Mouse (Mus musculus) forebrain, embryonic 13.5 days (tissue): ENCODE results near the gene Olfr629. TPM values are rescaled to one million over a fixed set of nuclear protein-coding genes. Genes with fewer than 3 reads are reported as not detected.

Experiments used
- ATAC-seq: fragments of 200-750 bp; cut with Nextera tagmentation; 2 replicates; pipeline ENCODE4 v1.8.0; 2017
- H3K27ac ChIP-seq: fragments of 300-500 bp; sonication (generic); 2 replicates; pipeline ENCODE4 v1.5.1; 2015; ENCODE audit warnings: inconsistent platforms, mild to moderate bottlenecking, moderate library complexity
- H3K27me3 ChIP-seq: fragments of 300-500 bp; sonication (generic); 2 replicates; pipeline ENCODE4 v1.6.1; 2015; ENCODE audit warnings: mild to moderate bottlenecking, inconsistent platforms
- H3K36me3 ChIP-seq: fragments of 300-500 bp; sonication (generic); 2 replicates; pipeline ENCODE4 v1.6.1; 2015; ENCODE audit warnings: mild to moderate bottlenecking, inconsistent platforms; ENCODE audit not compliant: poor library complexity, severe bottlenecking
- H3K4me1 ChIP-seq: fragments of 300-500 bp; sonication (generic); 2 replicates; pipeline ENCODE4 v1.6.1; 2015; ENCODE audit warnings: inconsistent platforms
- H3K4me2 ChIP-seq: fragments of 300-500 bp; sonication (generic); 2 replicates; pipeline ENCODE4 v1.6.1; 2015; ENCODE audit warnings: inconsistent platforms, mild to moderate bottlenecking, moderate library complexity
- H3K4me3 ChIP-seq: fragments of 300-500 bp; sonication (generic); 2 replicates; pipeline ENCODE4 v1.5.1; 2015; ENCODE audit warnings: mild to moderate bottlenecking, inconsistent platforms
- H3K9ac ChIP-seq: fragments of 300-500 bp; sonication (generic); 2 replicates; pipeline ENCODE4 v1.6.1; 2015; ENCODE audit warnings: mild to moderate bottlenecking, inconsistent platforms
- H3K9me3 ChIP-seq: fragments of 300-500 bp; sonication (generic); replicated peaks from 2 replicates; pipeline ENCODE4 v1.6.1; 2016; ENCODE audit warnings: inconsistent platforms
- WGBS: fragments of 180-500 bp; shearing (Covaris S2); methylation state at CpG from one replicate; pipeline ENCODE4 v1.1.7; 2015; 5-methylcytosine and 5-hydroxymethylcytosine counted together
- polyA plus RNA-seq: library from polyadenylated mRNA; unstranded; fragments of >200 nt; fragmentation: Nextera tagmentation; extraction: Ambion mirVana; gene quantifications from 2 replicates; pipeline ENCODE4 v1.2.1, GENCODE M21; 2015

The Olfr629 gene
- polyA plus RNA-seq, 1 experiment from 2014 or later, result not detected

DNA sequence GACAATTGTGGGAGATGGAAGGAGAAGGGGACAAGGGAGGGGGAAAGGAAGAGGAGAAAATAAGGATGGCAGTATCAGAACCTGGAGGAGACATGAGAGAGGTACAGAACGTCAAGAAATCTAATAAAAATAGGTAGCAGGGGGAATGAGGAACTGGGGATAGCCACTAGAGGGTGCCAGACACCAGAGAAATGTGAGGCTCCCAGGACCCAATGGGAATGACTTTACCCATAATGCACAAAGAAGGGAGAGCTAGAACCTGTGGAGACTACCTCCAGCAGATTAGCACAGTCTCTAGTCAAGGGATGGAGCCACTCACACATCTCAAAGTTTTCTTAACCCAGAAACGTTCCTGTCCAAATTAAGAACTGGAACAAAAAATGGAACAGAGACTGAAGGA lies 32.7 kb downstream of the Olfr629 start:
- H3K27ac ChIP-seq, result no peak overlapping the region
- no peak overlapping the region for H3K4me2 ChIP-seq
- H3K9ac ChIP-seq, result no peak overlapping the region
- no peak for ATAC-seq
- WGBS, result 38% methylated on average over 2 of the region's 2 CpGs
- no peaks in the 10 kb centered on the region for H3K9me3 ChIP-seq
- H3K4me1 ChIP-seq, result no peaks in the 10 kb centered on the region
- no peaks in the 10 kb centered on the region for H3K36me3 ChIP-seq
- H3K27me3 ChIP-seq, result no peaks in the 10 kb centered on the region
- no peak overlapping the region for H3K4me3 ChIP-seq

- Histone ChIP-seq H3K4me2 (no peak overlapping the region), H3K27ac (no peak overlapping the region), H3K36me3 (no peaks in the 10 kb centered on the region), H3K9ac (no peak overlapping the region), H3K4me1 (no peaks in the 10 kb centered on the region), H3K4me3 (no peak overlapping the region), H3K27me3 (no peaks in the 10 kb centered on the region), H3K9me3 (no peaks in the 10 kb centered on the region)
- ATAC-seq, result no peak
- WGBS, result 86% methylated on average over 4 of the region's 4 CpGs
These were observed 45.3 kb downstream of the Olfr629 start for GRCm38 (mm10) chr7:103699469-103699868.

Other genes with a start within 250 kb of the Olfr629 start
- not detected in 2 replicates for gene Olfr609, start 246.9 kb downstream of the Olfr629 start, polyA plus RNA-seq
- not detected in 2 replicates for gene Olfr610, start 232.8 kb downstream of the Olfr629 start, polyA plus RNA-seq
- gene Olfr611, start 224.1 kb downstream of the Olfr629 start, polyA plus RNA-seq, result not detected in 2 replicates
- not detected in 2 replicates for gene Olfr612, start 202.2 kb downstream of the Olfr629 start, polyA plus RNA-seq
- gene Olfr613, start 196.9 kb downstream of the Olfr629 start, polyA plus RNA-seq, result not detected in 2 replicates
- gene Olfr615, start 188.9 kb downstream of the Olfr629 start, polyA plus RNA-seq, result not detected in 2 replicates
- gene Olfr616, start 175.8 kb downstream of the Olfr629 start, polyA plus RNA-seq, result not detected in 2 replicates
- not detected in 2 replicates for gene Olfr617, start 171.9 kb downstream of the Olfr629 start, polyA plus RNA-seq
- not detected in 2 replicates for gene Olfr618, start 154.8 kb downstream of the Olfr629 start, polyA plus RNA-seq
- gene Olfr619, start 144.4 kb downstream of the Olfr629 start, polyA plus RNA-seq, result not detected in 2 replicates
- not detected in 2 replicates for gene Olfr620, start 132.4 kb downstream of the Olfr629 start, polyA plus RNA-seq
- not detected in 2 replicates for gene Olfr622, start 102.2 kb downstream of the Olfr629 start, polyA plus RNA-seq
- not detected in 2 replicates for gene Olfr623, start 81.2 kb downstream of the Olfr629 start, polyA plus RNA-seq
- 0.03 TPM in 1 of 2 replicates, not detected in the other for gene Olfr624, start 73.8 kb downstream of the Olfr629 start, polyA plus RNA-seq
- not detected in 2 replicates for gene Olfr625-ps1, start 62.2 kb downstream of the Olfr629 start, polyA plus RNA-seq
- not detected in 2 replicates for gene Olfr243, start 30.3 kb downstream of the Olfr629 start, polyA plus RNA-seq
- not detected in 2 replicates for gene Olfr628, start 14.6 kb downstream of the Olfr629 start, polyA plus RNA-seq
- not detected in 2 replicates for gene Olfr630, start 12.4 kb upstream of the Olfr629 start, polyA plus RNA-seq
- not detected in 2 replicates for gene Olfr69, start 26.7 kb upstream of the Olfr629 start, polyA plus RNA-seq
- gene Olfr68, start 34.8 kb upstream of the Olfr629 start, polyA plus RNA-seq, result not detected in 2 replicates
- gene Olfr67, start 46.9 kb upstream of the Olfr629 start, polyA plus RNA-seq, result not detected in 2 replicates
- gene Hbb-bt, start 69.1 kb upstream of the Olfr629 start, polyA plus RNA-seq, result 960 and 1,191 TPM in 2 replicates
- 1,844 and 2,278 TPM in 2 replicates for gene Hbb-bs, start 83.2 kb upstream of the Olfr629 start, polyA plus RNA-seq
- not detected in 2 replicates for gene Hbb-bh2, start 95.6 kb upstream of the Olfr629 start, polyA plus RNA-seq
- gene Hbb-bh1, start 98.2 kb upstream of the Olfr629 start, polyA plus RNA-seq, result 32.1 and 81.1 TPM in 2 replicates
- gene Hbb-y, start 108.3 kb upstream of the Olfr629 start, polyA plus RNA-seq, result 3,762 and 4,630 TPM in 2 replicates
- gene Olfr66, start 141.3 kb upstream of the Olfr629 start, polyA plus RNA-seq, result not detected in 2 replicates
- not detected in 2 replicates for gene Olfr64, start 149.5 kb upstream of the Olfr629 start, polyA plus RNA-seq
- gene Olfr65, start 158.5 kb upstream of the Olfr629 start, polyA plus RNA-seq, result not detected in 2 replicates
- gene Olfr631, start 183.9 kb upstream of the Olfr629 start, polyA plus RNA-seq, result not detected in 2 replicates
- not detected in 2 replicates for gene Olfr632, start 189.4 kb upstream of the Olfr629 start, polyA plus RNA-seq
- gene Olfr633, start 199.5 kb upstream of the Olfr629 start, polyA plus RNA-seq, result not detected in 2 replicates
- gene Olfr635, start 226.2 kb upstream of the Olfr629 start, polyA plus RNA-seq, result not detected in 2 replicates